Mouse (Mus musculus): ENCODE results near the gene Frmd4a.

The Frmd4a gene

GRCm38 (mm10) chr2:4137493-4137892 lies 120.0 kb downstream of the Frmd4a start:
- no peak for DNase-seq (ENCODE audit: low spot score in 2 of 2)

GRCm38 (mm10) chr2:4142221-4142950 lies 124.9 kb downstream of the Frmd4a start:
- no peak for DNase-seq (ENCODE audit: low spot score in 2 of 2)

- no peak for DNase-seq (ENCODE audit: low spot score in 2 of 2)
These were observed 126.9 kb downstream of the Frmd4a start for GRCm38 (mm10) chr2:4144424-4144823.

GRCm38 (mm10) chr2:4152521-4153040 lies 135.1 kb downstream of the Frmd4a start:
- no peak for DNase-seq (ENCODE audit: low spot score in 2 of 2)

GRCm38 (mm10) chr2:4153131-4153631 lies 135.7 kb downstream of the Frmd4a start:
- no peak for DNase-seq (ENCODE audit: low spot score in 2 of 2)

- DNase-seq (ENCODE audit: low spot score in 2 of 2): no peak
These were observed 136.6 kb downstream of the Frmd4a start for GRCm38 (mm10) chr2:4154036-4154653.

- DNase-seq (ENCODE audit: low spot score in 2 of 2): no peak
These were observed 137.1 kb downstream of the Frmd4a start for GRCm38 (mm10) chr2:4154654-4155047.

GRCm38 (mm10) chr2:4155406-4155805 lies 137.9 kb downstream of the Frmd4a start:
- no peak for DNase-seq (ENCODE audit: low spot score in 2 of 2)

- DNase-seq (ENCODE audit: low spot score in 2 of 2): no peak
These were observed 139.0 kb downstream of the Frmd4a start for GRCm38 (mm10) chr2:4156511-4156910.

- DNase-seq (ENCODE audit: low spot score in 2 of 2): no peak
These were observed 139.9 kb downstream of the Frmd4a start for GRCm38 (mm10) chr2:4157396-4157795.

- DNase-seq (ENCODE audit: low spot score in 2 of 2): no peak
These were observed 142.2 kb downstream of the Frmd4a start for GRCm38 (mm10) chr2:4159574-4160203.

GRCm38 (mm10) chr2:4166191-4166590 lies 148.7 kb downstream of the Frmd4a start:
- DNase-seq (ENCODE audit: low spot score in 2 of 2): no peak

GRCm38 (mm10) chr2:4167131-4167530 lies 149.6 kb downstream of the Frmd4a start:
- no peak for DNase-seq (ENCODE audit: low spot score in 2 of 2)

- no peak for DNase-seq (ENCODE audit: low spot score in 2 of 2)
These were observed 152.2 kb downstream of the Frmd4a start for GRCm38 (mm10) chr2:4169726-4170125.

- no peak for DNase-seq (ENCODE audit: low spot score in 2 of 2)
These were observed 152.7 kb downstream of the Frmd4a start for GRCm38 (mm10) chr2:4170189-4170588.

- no peak for DNase-seq (ENCODE audit: low spot score in 2 of 2)
These were observed 167.5 kb downstream of the Frmd4a start for GRCm38 (mm10) chr2:4184991-4185390.

GRCm38 (mm10) chr2:4187521-4187920 lies 170.0 kb downstream of the Frmd4a start:
- no peak for DNase-seq (ENCODE audit: low spot score in 2 of 2)

GRCm38 (mm10) chr2:4188303-4188702 lies 170.8 kb downstream of the Frmd4a start:
- DNase-seq (ENCODE audit: low spot score in 2 of 2): no peak

GRCm38 (mm10) chr2:4190345-4190744 lies 172.8 kb downstream of the Frmd4a start:
- DNase-seq (ENCODE audit: low spot score in 2 of 2): no peak

- DNase-seq (ENCODE audit: low spot score in 2 of 2): no peak
These were observed 173.5 kb downstream of the Frmd4a start for GRCm38 (mm10) chr2:4190995-4191394.

GRCm38 (mm10) chr2:4193206-4193605 lies 175.7 kb downstream of the Frmd4a start:
- no peak for DNase-seq (ENCODE audit: low spot score in 2 of 2)

GRCm38 (mm10) chr2:4194324-4195014 lies 177.0 kb downstream of the Frmd4a start:
- no peak for DNase-seq (ENCODE audit: low spot score in 2 of 2)
